Mouse (Mus musculus): ENCODE measurements around the gene Ankrd31.
"Not testable (repeated sequence)": the region's sequence is repeated elsewhere in the genome, so short reads cannot be mapped to it uniquely, and the experiment has no call there.

Gene Ankrd31

DNA sequence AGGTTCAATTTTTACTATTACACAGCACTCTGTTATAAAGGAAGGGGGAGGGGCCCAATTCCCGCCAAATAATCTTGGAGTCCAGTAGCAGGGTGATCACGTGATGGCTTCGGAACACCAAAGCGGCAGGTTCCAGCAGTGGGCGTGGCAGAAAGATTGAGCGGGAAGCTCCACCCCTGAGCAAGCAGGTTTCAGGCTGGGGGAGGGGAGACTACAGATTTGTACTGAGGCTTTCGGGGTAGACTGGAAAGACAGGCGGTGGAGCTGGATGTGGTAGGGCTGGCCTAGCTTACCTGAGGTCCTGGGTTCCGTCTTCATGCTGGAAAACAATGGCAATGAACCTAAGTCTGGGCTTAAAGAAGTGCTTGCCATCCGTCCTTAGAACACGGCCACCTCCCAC, 193.4 kb downstream of the Ankrd31 start:
- DNase-seq (ENCODE audit: low read depth) = not testable (repeated sequence)

DNA sequence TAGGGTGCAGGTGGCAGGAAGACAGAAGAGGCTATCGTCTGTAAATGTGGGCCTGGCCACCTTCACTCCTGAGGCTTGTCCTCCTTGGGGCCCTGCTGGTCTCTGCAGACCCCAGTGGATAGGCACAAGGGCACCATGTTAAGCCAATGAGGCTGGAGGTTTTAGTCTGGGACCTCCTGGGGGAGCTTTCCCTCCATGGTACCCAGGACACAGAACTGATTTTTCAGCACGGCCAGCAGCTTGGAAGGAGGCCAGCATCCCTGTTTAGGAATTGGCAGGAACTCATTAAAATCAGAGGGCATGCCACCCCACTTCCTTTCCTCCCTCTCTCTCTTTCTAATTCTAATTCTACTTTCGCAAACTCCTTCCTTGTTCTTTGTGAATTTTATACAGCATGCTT, 195.5 kb downstream of the Ankrd31 start:
- DNase-seq (ENCODE audit: low read depth) = no peak

DNA sequence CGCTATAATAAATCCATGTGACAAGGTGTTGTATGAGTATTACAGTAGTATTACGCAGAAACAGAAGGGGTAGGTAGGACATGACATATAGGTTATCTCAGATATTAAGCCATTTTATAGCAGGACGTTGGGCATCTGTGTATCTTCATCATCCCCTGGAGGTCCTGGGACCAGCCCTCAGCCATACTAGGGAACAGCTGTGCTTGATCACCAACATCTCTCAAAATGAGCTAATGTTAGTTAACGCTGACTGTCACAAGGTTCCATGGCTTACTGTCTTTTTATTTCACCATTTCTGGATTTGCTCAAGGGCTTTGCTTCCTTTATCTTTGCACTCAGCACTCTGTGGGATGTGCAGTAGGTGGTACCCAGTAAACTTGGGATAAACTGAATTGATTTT, 197.7 kb downstream of the Ankrd31 start:
- DNase-seq (ENCODE audit: low read depth) = no peak

DNA sequence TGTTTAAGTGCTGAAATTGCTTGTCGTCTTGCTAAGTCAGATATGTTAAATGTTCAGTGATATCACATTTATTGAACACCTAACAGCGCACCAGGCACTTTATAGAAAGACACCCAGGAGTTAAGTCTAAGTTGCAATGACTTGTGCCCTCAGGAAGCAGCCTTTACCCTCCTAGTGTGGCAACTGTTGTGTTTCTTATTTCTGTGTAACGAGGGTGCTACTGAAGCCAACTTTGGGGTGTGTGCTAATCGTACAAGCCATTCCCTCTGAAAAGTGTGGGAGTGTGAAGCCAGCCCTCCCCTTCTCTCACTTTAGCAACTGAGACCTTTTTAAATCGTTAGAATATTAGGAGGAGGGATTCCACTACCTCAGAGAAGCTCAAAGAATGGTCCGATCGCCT, 199.7 kb downstream of the Ankrd31 start:
- no peak for DNase-seq (ENCODE audit: low read depth)

DNA sequence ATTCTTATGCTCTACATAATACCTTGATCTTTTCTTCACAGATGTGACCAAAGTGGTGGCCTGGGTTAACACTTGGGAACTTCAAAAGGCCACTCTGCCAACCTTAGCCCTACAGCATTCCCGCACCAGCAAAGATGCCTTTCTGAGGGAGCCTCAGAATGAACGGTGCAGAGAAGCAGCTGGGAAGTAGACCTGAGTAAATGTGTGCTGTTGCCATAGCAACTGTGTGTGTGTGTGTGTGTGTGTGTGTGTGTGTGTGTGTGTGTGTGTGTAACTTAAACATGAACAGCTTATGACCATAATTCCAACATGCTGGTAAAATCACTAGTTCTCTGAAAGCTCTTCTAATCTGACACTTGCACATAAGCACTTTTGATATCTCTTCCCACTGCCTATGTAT, 203.8 kb downstream of the Ankrd31 start:
- DNase-seq (ENCODE audit: low read depth) = no peak

DNA sequence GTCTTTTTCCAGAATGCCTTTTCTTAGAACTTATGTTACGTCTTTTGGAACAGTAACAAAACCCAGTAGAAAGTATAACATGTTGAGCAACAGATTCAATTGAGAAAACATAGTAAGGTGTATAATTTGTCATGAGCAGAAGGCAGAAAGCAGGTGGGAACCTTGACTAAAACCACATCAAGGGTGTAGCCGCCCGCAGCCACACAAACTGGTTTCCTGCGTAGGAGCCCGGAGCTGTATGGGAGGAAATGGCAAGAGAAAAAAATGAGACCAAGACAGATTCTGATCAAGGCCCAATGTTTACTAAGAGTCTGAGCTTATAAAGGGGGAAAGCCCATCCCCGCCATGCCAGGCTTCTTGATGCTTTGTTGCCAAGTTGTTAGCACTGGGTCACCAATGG, 208.4 kb downstream of the Ankrd31 start:
- DNase-seq (ENCODE audit: low read depth) = no peak
